Mouse (Mus musculus): ENCODE data around the gene Hist1h3g.

Gene Hist1h3g

GRCm38 (mm10) chr13:23515826-23516620 lies 19.2 kb upstream of the Hist1h3g start:
- DNase-seq = no peak

- peak; percentile 78 to 84 for DNase-seq
Measured at GRCm38 (mm10) chr13:23516822-23517602, 18.2 kb upstream of the Hist1h3g start.

GRCm38 (mm10) chr13:23517603-23518294 lies 17.5 kb upstream of the Hist1h3g start:
- peak; percentile 90 to 95 for DNase-seq

GRCm38 (mm10) chr13:23518295-23518603 lies 17.0 kb upstream of the Hist1h3g start:
- DNase-seq = no peak

GRCm38 (mm10) chr13:23518885-23519284 lies 16.3 kb upstream of the Hist1h3g start:
- peak; percentile 80 to 84 for DNase-seq

- DNase-seq = peak; percentile 69 to 78
Measured at GRCm38 (mm10) chr13:23519416-23519815, 15.8 kb upstream of the Hist1h3g start.

GRCm38 (mm10) chr13:23521703-23522102 lies 13.5 kb upstream of the Hist1h3g start:
- DNase-seq = peak; percentile 90 to 94

GRCm38 (mm10) chr13:23523976-23524375 lies 11.2 kb upstream of the Hist1h3g start:
- DNase-seq = no peak

GRCm38 (mm10) chr13:23524654-23525053 lies 10.6 kb upstream of the Hist1h3g start:
- peak; percentile 70 to 73 for DNase-seq

GRCm38 (mm10) chr13:23525901-23526300 lies 9.3 kb upstream of the Hist1h3g start:
- no peak for DNase-seq

- peak; percentile 79 to 82 for DNase-seq
Measured at GRCm38 (mm10) chr13:23526312-23526711, 8.9 kb upstream of the Hist1h3g start.

- no peak for DNase-seq
Measured at GRCm38 (mm10) chr13:23529005-23529404, 6.2 kb upstream of the Hist1h3g start.

GRCm38 (mm10) chr13:23529480-23530165 lies 5.6 kb upstream of the Hist1h3g start:
- no peak for DNase-seq

GRCm38 (mm10) chr13:23530181-23530900 lies 4.9 kb upstream of the Hist1h3g start:
- DNase-seq = peak; percentile 66 to 69

- DNase-seq = peak; percentile 97
Measured at GRCm38 (mm10) chr13:23530901-23531875, 4.0 kb upstream of the Hist1h3g start, which contains the start of gene Hist1h4h. TSS of gene Hist1h4h (plus strand) at chr13:23531050.

GRCm38 (mm10) chr13:23532262-23533075 lies 2.8 kb upstream of the Hist1h3g start:
- DNase-seq = no peak

- peak; percentile 58 to 71 for DNase-seq
Measured at GRCm38 (mm10) chr13:23533560-23534367, 1.5 kb upstream of the Hist1h3g start, which contains the start of gene Hist1h2af. TSS of gene Hist1h2af (plus strand) at chr13:23533906.

- DNase-seq = no peak
Measured at GRCm38 (mm10) chr13:23534368-23535131, 672 bp upstream of the Hist1h3g start.
